Mouse (Mus musculus): ENCODE data around the gene Yars2.
"Not testable (repeated sequence)": the region's sequence is repeated elsewhere in the genome, so short reads cannot be mapped to it uniquely, and the experiment has no call there.

Gene Yars2

DNA sequence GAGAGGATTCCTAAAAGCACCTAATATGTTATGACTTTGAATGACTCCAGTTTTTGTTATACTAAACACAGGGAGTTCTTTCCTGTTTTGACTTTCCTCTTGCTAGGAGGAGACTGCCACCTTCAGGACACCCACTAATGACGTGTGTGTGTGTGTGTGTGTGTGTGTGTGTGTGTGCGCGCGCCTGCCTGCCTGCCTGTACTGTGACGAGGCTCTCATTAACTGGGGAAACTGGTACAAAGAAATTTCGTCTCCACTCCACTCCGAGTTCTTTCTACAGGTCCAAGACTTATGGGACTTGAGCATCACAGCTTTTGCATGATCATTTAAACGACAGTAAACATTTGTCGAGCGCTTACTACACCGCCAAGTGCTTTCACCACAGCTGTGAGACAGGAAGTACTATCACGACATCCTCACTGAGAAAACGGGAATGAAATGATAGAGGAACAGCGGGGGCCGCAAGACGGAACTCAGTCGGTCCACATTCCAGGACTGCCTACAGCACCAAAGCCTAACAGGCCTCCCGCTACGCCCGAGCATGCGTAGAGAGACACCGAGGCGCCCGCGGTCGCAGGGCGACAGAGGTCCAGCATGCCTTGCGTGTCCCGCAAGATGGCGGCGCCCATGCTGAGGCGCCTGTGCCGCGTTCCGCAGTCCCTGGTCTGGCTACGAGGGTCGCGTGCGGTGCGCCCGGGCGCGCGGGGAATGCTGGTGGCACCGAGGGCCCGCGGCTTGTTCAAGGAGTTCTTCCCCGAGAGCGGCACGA, at the start of gene Yars2:
Gene Yars2 (plus strand): TSS at position 597 of the 769 bp plus-strand sequence.
- peak; percentile 94 for DNase-seq (ENCODE audit: inconsistent ontology term)

DNA sequence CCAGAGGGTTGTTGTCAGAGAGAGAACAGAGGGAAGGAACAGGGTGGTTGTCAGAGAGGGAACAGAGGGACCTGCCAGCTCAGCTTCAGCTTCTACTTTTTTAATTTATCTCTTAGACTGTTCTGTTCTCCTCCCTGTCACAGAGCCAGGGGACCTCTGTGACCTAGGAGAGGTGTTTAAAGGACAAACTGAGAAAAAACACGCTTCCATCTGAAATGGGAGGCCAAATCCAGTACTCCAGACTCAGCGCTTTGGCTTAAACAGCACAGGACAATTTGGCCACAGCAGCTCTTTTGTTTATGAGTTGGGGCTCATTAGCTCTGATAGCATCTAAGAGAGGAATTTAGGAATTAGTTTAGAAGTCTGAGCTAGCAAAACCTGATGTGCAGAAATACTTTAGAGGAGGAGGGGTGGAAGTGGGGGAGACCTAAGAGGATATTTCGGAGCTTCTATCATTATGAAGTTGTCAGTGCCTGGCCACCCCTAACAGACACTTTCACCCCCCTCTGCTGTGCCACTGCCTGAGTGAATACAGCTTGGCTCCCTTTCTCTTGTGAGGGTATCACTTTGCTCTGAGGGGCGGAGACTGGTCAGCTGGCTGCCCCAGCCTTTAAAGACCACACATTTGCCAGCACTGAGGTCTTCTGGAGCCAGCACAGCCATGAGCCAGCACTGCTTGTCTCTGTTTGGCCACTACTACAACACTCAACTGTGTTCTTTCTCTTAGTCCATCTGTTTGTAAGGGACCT, 49.3 kb upstream of the Yars2 start:
- DNase-seq (ENCODE audit: inconsistent ontology term): peak; percentile 79

DNA sequence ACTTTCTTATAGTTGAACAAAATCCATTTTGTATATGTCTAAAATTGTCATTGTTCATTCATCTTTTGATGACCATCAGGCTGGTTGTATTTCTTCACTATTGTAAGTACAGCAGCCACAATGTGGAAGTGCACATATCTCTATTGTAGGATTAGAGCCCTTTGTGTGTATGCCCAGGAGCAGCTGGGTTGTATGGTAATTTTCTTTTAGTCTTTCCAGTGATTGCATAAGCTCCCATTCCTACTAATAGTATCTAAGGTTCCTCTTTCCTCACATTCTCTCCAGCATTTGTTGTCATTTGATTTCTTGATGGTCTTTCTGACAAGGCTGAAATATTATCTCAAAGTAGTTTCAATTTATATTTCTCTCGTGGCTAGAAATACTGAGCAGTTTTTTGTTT, 47.5 kb upstream of the Yars2 start:
- no peak for DNase-seq (ENCODE audit: inconsistent ontology term)

DNA sequence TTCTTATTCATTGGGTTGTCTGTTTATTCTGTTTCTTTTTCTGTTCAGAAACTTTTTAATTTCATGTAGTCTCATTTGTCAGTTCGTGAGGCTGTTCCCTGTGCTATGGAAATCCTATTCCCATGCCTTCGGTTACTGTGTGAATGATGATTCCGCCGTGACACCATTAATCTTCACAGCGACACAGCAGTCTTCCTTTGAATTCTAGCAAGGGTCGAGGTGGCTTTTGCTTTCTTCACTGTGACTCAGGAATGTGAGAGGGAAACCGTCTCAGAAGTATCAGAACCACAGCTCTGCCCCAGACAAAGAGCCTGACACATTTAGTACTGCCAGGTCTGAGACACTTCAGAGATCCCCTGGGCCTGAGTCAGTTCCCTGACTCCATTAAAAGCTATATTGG, 46.9 kb upstream of the Yars2 start:
- no peak for DNase-seq (ENCODE audit: inconsistent ontology term)

DNA sequence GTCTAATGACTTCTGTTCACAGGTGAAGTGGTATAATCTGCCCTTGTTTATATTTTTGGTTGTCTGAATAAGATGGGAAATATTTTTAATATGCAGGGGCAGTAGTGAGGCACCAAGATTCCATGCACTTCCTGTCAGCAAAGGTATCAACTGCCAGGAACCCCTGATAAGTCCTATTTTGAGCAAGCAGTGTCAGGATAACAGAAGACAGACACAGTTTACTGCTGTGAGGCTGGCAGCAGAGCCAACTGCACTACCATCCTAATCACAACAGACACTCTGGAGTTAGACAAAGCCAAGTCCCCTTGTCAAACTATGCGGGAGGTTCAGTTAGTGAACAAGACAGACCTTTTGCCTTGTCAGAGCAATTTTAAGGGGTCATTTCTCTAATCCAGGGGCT, 46.1 kb upstream of the Yars2 start:
- DNase-seq (ENCODE audit: inconsistent ontology term): no peak

DNA sequence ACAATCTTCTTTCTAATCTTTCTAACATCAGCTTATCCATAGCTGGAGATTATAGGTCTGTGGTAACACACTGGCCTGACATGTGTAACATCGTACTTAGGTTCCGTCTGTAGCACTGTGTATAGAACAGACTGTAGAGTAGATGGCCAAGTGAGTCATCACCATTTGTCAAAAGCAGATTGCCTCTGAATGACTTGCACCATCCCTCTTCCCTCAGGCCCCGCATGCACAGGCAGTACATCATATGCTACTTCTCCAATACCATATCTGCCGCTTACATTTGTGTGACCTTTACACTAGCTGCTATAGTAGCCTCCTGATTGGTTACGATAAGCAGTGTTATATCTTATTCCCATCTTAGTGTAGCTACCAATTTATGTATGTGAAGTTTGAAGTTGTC, 41.9 kb upstream of the Yars2 start:
- no peak for DNase-seq (ENCODE audit: inconsistent ontology term)

DNA sequence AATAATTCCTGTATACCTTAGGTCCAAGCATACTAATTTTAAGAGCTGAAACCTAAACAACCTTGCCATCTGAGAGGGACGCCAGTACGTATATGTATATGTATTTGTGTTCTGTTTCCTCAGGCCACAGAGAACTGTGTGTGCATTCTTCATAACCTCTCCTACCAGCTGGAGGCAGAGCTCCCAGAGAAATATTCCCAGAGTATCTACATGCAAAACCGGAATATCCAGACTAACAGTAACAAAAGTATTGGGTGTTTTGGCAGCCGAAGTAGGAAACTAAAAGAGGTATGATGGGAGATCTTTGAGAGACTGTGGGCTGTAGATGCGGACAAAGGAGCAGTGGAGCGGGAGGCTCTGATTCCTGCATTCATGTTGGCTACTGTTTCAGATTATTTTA, 41.3 kb upstream of the Yars2 start:
- DNase-seq (ENCODE audit: inconsistent ontology term): no peak

DNA sequence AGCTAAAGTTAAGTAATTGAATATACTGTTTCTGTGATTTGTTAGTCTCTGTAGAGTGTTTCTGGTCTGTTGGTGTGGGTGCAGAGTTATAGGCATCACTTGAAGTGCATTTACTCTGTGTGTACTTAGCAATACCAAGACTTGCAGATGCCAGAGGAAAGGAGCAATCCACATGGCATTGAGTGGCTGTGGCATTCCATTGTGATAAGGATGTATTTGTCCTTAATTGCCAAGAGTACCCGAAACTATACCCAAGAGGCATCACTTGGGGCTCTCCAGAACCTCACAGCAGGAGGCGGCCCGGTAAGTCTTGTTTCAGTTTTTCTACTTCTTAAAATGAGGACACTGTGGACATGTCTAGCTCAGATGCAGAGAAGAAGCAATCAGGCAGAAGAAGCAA, 40.3 kb upstream of the Yars2 start:
- DNase-seq (ENCODE audit: inconsistent ontology term): no peak

DNA sequence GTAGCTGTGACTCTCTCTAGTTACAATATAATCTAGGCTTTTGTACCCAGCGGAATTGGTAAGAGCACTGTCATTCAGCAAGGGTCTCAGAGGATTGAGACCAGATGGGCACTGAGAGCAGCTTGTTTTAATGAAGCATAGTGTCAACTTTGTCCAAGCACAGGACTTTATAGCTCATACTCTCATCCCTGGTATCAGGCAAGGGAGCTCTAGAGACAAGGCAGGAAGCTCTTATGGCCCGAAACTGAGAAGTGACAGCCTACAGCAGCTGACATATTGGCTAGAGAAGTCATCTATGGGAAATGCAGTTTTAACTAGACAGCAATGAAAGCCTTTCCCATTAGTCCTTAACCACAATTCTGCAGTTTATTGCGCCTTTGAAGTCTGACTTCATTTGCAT, 29.8 kb upstream of the Yars2 start:
- DNase-seq (ENCODE audit: inconsistent ontology term): no peak

DNA sequence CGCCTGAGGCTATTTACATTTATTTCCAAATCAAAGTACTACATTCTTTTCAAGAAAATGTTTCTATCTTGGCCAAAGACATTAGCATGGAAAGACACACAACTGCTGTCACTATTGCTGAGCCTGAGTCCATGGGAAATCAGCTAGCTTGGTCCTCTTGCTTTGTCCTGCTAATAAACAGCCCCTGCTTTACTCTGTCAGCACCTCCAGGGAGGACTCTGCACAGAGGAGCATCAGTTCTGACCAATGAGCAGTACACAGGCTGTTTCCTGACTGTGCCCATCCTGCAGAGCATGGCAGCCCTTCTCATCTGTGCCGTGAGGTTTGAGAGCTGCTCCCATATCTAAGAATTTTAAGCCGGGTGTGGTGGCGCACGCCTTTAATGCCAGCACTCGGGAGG, 29.0 kb upstream of the Yars2 start:
- DNase-seq (ENCODE audit: inconsistent ontology term): no peak

DNA sequence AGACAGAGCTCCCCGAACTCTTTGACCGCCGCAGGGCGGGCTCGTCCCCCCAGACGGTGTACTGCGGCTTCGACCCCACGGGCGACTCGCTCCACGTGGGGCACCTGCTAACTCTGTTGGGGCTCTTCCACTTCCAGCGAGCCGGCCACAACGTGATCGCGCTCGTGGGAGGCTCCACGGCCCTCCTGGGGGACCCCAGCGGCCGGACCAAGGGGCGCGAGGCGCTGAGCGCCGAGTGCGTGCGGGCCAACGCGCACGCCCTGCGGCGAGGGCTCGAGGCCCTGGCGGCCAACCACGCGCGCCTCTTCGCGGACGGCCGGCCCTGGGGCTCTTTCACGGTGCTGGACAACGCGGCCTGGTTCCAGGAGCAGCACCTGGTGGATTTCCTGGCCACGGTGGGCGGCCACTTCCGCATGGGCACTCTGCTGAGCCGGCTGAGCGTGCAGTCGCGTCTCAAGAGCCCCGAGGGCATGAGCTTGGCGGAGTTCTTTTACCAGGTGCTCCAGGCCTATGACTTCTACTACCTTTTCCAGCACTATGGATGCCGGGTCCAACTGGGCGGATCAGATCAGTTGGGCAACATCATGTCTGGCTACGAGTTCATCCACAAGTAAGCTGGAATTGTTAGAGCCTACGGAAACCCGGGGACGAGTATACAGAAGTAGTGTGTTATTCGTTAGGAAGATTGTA, 518 bp downstream of the Yars2 start:
- peak; percentile 67 for DNase-seq (ENCODE audit: inconsistent ontology term)

DNA sequence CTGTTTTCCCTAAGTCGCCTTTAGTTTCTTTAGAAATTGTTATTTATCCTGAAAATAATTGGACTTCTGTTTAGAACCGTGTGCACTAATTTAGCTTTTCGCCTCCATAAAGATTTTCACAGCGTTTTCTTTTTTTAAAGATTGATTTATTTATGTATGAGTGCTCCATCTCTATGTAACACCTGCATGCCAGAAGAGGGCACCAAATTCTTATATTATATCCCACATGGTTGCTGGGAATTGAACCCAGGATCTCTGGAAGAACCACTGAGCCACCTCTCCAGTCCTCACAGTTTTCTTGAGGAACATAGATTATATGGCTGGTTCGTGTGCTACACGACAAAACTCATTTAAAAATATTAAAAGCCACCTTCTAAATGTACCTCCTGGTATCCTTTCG, 1.1 kb downstream of the Yars2 start:
- no peak for DNase-seq (ENCODE audit: inconsistent ontology term)

DNA sequence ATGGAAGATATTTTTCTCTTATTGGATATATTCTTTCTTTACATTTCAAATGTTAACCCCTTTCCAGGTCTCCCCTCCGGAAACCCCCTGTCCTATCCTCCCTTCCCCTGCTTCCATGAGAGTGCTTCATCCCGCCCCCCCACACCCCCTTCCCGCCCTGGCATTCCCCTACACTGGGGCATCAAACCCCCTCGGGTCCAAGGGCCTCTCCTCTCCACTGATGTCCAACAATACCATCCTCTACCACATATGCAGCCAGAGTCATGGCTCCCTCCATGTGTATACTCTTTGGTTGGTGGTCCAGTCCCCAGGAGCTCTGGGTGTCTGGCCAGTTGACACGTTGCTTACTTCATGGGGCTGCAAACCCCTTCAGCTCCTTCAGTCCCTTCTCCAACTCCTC, 8.6 kb downstream of the Yars2 start:
- DNase-seq (ENCODE audit: inconsistent ontology term): no peak

DNA sequence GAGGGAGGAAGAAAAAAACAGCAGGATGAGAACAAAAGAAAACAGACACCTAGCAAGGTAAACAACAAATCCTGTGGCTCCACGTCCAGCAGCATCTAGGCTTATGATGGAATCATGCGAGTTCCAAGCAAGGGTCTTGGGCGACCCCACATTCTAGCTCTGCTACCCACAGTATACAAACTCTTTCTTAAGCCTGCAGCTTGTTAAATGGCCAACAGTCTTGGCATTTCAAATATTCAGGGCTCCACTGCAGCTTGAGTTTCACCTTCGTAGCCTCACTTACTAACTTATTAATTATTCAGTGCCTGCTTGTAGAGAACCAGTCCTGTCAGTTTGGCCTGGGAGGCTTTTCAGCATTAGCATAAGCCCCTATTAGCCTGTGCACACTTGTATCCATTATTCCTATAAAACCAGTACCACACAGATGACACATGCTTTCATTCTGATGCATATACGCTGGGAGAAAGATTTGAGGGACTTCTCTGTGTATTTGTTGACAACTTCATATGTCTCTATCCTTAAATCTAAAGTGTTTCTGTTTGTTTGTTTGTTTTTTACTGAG, 23.1 kb downstream of the Yars2 start:
- DNase-seq (ENCODE audit: inconsistent ontology term): no peak

DNA sequence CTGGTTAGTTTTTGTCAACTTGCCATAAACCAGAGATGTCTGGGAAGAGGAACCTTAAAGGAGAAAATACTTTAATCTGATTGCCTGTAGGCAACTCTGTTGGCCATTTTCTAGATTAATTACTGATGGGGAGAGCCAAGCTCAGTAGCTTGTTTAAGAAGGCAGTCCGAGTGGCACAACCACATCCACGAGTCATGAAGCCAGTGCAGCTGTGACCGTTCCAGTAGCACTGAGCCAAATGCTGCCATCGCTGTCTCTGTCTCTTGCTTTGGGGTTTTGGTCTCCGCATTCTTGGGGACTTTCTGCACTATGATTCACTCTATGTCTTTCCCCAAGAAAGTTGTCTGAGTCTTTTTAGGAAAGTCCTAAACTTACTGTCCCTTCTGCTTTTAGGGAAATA, 43.7 kb downstream of the Yars2 start:
- peak; percentile 37 for DNase-seq (ENCODE audit: inconsistent ontology term)

DNA sequence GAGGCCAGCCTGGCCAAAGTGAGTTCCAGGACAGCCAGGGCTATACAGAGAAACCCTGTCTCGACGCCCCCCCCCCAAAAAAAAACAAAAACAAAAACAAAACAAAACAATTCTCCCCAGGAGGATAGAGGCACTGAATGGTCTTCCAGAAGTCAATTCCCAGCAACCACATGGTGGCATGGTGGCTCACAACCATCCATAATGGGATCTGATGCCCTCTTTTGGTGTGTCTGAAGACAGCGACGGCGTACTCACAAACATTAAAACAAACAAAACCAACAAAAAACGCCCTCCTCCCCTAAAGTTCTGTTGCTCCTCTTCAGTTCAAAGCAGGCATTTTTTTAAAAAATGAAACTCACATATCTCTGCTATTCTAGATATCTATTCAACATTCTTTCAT, 55.1 kb downstream of the Yars2 start:
- no peak for DNase-seq (ENCODE audit: inconsistent ontology term)

DNA sequence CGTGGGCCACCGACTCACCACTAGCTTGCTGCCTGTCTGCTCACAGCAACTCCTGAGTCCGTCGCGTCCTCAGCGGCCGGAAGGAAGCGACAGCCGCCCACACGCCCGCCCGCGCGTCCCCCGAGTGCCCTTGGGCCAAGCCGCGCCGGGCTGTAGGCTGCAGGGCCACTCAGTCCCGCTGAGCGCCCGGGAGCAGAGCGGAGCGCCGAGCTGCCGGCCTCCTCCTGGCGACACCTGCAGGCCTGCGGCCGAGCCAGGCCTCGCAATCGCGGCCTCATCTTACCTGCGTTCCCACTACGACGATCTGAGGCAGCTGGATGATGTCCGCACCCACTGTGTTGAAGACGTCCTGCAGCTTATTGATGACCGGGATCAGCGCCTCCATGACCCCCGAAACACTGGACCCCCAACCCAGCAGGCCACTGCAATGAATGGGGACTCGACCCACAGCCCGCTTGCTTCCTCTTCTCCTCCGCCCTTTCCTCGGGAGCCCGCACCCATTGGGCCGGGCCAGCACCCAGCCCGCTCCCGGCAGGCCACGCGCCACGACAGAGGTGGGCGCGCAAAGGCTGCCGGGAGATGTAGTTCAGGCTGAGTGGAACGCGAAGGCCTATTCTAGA, 55.8 kb downstream of the Yars2 start, which contains the start of gene Dnm1l:
Gene Dnm1l (minus strand): TSS at position 479 of the 620 bp plus-strand sequence.
- DNase-seq (ENCODE audit: inconsistent ontology term): peak; percentile 94

DNA sequence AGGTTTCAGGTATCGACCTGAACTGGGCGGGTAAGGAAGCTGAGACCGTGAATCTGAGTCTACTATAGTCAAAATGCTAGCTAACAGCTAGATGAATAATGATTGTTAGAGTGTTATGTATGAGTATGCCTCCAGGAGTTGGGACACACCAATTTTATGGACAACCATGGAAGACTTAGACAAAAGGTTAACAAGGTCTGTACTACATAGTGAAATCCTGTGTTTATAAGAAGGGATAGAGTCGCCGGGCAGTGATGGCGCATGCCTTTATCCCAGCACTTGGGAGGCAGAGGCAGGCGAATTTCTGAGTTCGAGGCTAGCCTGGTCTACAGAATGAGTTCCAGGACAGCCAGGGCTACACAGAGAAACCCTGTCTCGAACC, 56.3 kb downstream of the Yars2 start:
- DNase-seq (ENCODE audit: inconsistent ontology term): not testable (repeated sequence)

Measured in Muller cell, postnatal 12 days (primary cell).